Mouse (Mus musculus) neutrophil, adult 5-6 weeks (primary cell): Measurements from ENCODE around the gene Zfr. TPM values are rescaled to one million over a fixed set of nuclear protein-coding genes. Genes with fewer than 3 reads are reported as not detected.
"Not testable (repeated sequence)": the region's sequence is repeated elsewhere in the genome, so short reads cannot be mapped to it uniquely, and the experiment has no call there.

Experiments
- ATAC-seq: fragments of 151-379, 151-347 bp; 2 replicates; pipeline ENCODE4 v1.8.0; 2017; ENCODE audit warnings: mild to moderate bottlenecking, moderate TSS enrichment; ENCODE audit not compliant: insufficient number of reproducible peaks, poor library complexity, low FRiP score, severe bottlenecking; ENCODE audit errors: extremely low read depth
- total RNA-seq: library from RNA; stranded (forward); fragments of 200-1000 nt; gene quantifications from 2 replicates; pipeline ENCODE4 v1.2.3, GENCODE M21; 2017

Gene Zfr
- total RNA-seq, 1 experiment from 2014 or later, result 83.7 TPM

GRCm38 (mm10) chr15:12100912-12101311, 16.7 kb upstream of the Zfr start:
- ATAC-seq, result no peak

- no peak for ATAC-seq
Observed at GRCm38 (mm10) chr15:12103763-12104162, 13.9 kb upstream of the Zfr start.

- no peak for ATAC-seq
Observed at GRCm38 (mm10) chr15:12104827-12105226, 12.8 kb upstream of the Zfr start.

GRCm38 (mm10) chr15:12106430-12106829, 11.2 kb upstream of the Zfr start:
- no peak for ATAC-seq

- peak; percentile 26; the same call in 1 of the 2 replicates for ATAC-seq
Observed at GRCm38 (mm10) chr15:12108200-12108599, 9.4 kb upstream of the Zfr start.

- ATAC-seq, result not testable (repeated sequence)
Observed at GRCm38 (mm10) chr15:12108922-12109321, 8.7 kb upstream of the Zfr start.

GRCm38 (mm10) chr15:12111232-12111631, 6.4 kb upstream of the Zfr start:
- no peak for ATAC-seq

- no peak for ATAC-seq
Observed at GRCm38 (mm10) chr15:12113411-12113810, 4.2 kb upstream of the Zfr start.

GRCm38 (mm10) chr15:12114546-12114945, 3.1 kb upstream of the Zfr start:
- ATAC-seq, result no peak

- ATAC-seq, result no peak
Observed at GRCm38 (mm10) chr15:12115722-12116230, 1.9 kb upstream of the Zfr start.

- ATAC-seq, result no peak
Observed at GRCm38 (mm10) chr15:12118093-12118431, 431 bp downstream of the Zfr start.

- peak; percentile 7; the same call in 1 of the 2 replicates for ATAC-seq
Observed at GRCm38 (mm10) chr15:12118432-12119128, 949 bp downstream of the Zfr start.

- ATAC-seq, result no peak
Observed at GRCm38 (mm10) chr15:12119129-12119466, 1.5 kb downstream of the Zfr start.

- no peak for ATAC-seq
Observed at GRCm38 (mm10) chr15:12124913-12125312, 7.3 kb downstream of the Zfr start.

- not testable (repeated sequence) for ATAC-seq
Observed at GRCm38 (mm10) chr15:12130871-12131270, 13.2 kb downstream of the Zfr start.

GRCm38 (mm10) chr15:12134546-12134945, 16.9 kb downstream of the Zfr start:
- no peak for ATAC-seq

- ATAC-seq, result 0 out of 2 replicates have a peak, but pooled peaks have one; percentile 19
Observed at GRCm38 (mm10) chr15:12135368-12135767, 17.7 kb downstream of the Zfr start.

- ATAC-seq, result no peak
Observed at GRCm38 (mm10) chr15:12136371-12136770, 18.7 kb downstream of the Zfr start.

GRCm38 (mm10) chr15:12140985-12141729, 23.5 kb downstream of the Zfr start:
- no peak for ATAC-seq

- no peak for ATAC-seq
Observed at GRCm38 (mm10) chr15:12147423-12147822, 29.8 kb downstream of the Zfr start.
